Mouse (Mus musculus) liver, embryonic 14.5 days (tissue): ENCODE measurements at regions not wholly inside any gene's neighbourhood (a gene's known extent, or its start where the extent isn't known, plus 50 kb on each side); places are given as distances from the start of the nearest gene placed in this dataset.

Experiments
- ATAC-seq: fragments of 200-750 bp; cut with Nextera tagmentation; 2 replicates; pipeline ENCODE4 v1.8.0; 2017; ENCODE audit warnings: moderate number of reproducible peaks, mild to moderate bottlenecking, moderate library complexity; ENCODE audit not compliant: insufficient read depth
- DNase-seq, 3 experiments: peaks; one replicate each; pipeline ENCODE4 v3.0.0-alpha.2; 2012 to 2013; ENCODE audit warnings: low read depth in 3 of 3, low spot score in 3 of 3
- H3K27ac ChIP-seq: fragments of 300-500 bp; sonication (generic); 2 replicates; pipeline ENCODE4 v1.5.1; 2014; ENCODE audit warnings: moderate library complexity, mild to moderate bottlenecking, control low read depth, inconsistent platforms
- H3K27me3 ChIP-seq: fragments of 300-500 bp; sonication (generic); 2 replicates; pipeline ENCODE4 v1.6.1; 2014; ENCODE audit warnings: mild to moderate bottlenecking, low read length, moderate library complexity; ENCODE audit not compliant: control insufficient read depth, insufficient read depth
- H3K36me3 ChIP-seq: fragments of 300-500 bp; sonication (generic); replicated peaks from 2 replicates; pipeline ENCODE4 v1.6.1; 2014; ENCODE audit warnings: low read depth; ENCODE audit not compliant: control insufficient read depth, insufficient read depth
- H3K4me1 ChIP-seq, 2 experiments: fragments of 200-500 bp in 1 of 2; fragments of 300-500 bp in 1 of 2; sonication (generic) in 1 of 2; replicated peaks; 2 replicates each; pipeline ENCODE4 v1.6.1; 2012 to 2014; ENCODE audit warnings: antibody characterized with exemption in 1 of 2, inconsistent platforms in 1 of 2, low read length in 1 of 2; ENCODE audit not compliant: control insufficient read depth in 2 of 2, insufficient read depth in 2 of 2
- H3K4me2 ChIP-seq: fragments of 300-500 bp; sonication (generic); 2 replicates; pipeline ENCODE4 v1.6.1; 2014; ENCODE audit warnings: low read depth, mild to moderate bottlenecking, control low read depth, moderate library complexity
- H3K4me3 ChIP-seq, 2 experiments: fragments of 200-500 bp in 1 of 2; fragments of 300-500 bp in 1 of 2; sonication (generic) in 1 of 2; 2 replicates each; pipeline ENCODE4 v1.5.1; 2012 to 2014; ENCODE audit warnings: low read depth in 2 of 2, low read length in 2 of 2, mild to moderate bottlenecking in 2 of 2, control low read depth in 1 of 2, inconsistent platforms in 1 of 2, moderate library complexity in 1 of 2; ENCODE audit not compliant: insufficient read depth in 1 of 2
- H3K9ac ChIP-seq: fragments of 300-500 bp; sonication (generic); replicated peaks from 2 replicates; pipeline ENCODE4 v1.6.1; 2014; ENCODE audit warnings: mild to moderate bottlenecking, control low read depth, moderate library complexity
- H3K9me3 ChIP-seq: fragments of 300-500 bp; sonication (generic); 2 replicates; pipeline ENCODE4 v1.6.1; 2016; ENCODE audit warnings: low read length, mixed read lengths; ENCODE audit not compliant: control insufficient read depth
- CTCF ChIP-seq: IDR thresholded peaks from 2 replicates; pipeline ENCODE4 v1.5.1; 2016; ENCODE audit warnings: antibody characterized with exemption, low read depth, control low read depth
- EP300 ChIP-seq: IDR thresholded peaks from 2 replicates; pipeline ENCODE4 v1.6.1; 2016; ENCODE audit warnings: antibody characterized with exemption, low read depth
- WGBS: fragments of 180-500 bp; shearing (Covaris S2); extraction: QIAGEN DNeasy Blood & Tissue Kit; methylation state at CpG from one replicate; pipeline ENCODE4 v1.1.7; 2014; ENCODE audit not compliant: insufficient replicate concordance; 5-methylcytosine and 5-hydroxymethylcytosine counted together

DNA sequence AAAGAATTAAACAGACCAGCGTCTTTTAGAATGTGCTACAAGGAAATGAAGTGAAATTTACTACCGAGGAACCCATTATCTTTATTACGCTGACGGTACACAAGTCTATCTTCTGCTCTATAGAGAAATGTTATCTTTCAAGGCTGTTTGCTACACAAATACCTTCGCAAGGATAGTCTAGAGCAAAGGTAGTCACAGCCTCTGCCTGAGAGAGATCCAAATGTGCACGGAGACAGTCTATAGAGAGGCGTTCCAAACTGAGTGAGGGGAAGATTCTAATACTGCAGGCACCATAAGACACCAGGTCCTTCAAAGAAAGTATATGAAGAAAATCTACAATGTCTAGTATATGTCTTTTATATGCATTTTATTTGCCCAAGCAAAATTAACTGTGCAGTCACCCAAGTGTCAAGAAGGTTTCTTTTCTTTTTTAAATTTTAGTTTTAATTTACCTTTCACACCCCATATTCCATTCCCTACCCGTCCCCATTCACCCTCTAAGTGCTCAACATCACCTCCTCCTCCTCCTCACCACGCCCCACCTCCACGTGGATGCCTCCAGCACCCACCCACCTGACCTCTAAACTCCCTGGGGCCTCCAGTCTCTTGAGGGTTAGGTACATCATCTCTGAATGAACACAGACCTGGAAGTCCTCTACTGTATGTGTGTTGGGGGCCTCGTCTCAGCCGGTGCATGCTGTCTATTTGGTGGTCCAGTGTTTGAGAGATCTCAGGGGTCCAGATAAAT is 99.7 kb upstream of the Pde3a start:
- Histone ChIP-seq H3K27ac (no peak overlapping the region), H3K36me3 (no peaks in the 10 kb centered on the region), H3K4me3 (no peak overlapping the region), H3K4me2 (no peak overlapping the region), H3K27me3 (no peaks in the 10 kb centered on the region), H3K9ac (no peak overlapping the region), H3K4me1 (no peaks in the 10 kb centered on the region), H3K9me3 (no peaks in the 10 kb centered on the region)
- WGBS, result 57% methylated on average over 12 of the region's 12 CpGs
- DNase-seq (no peak), ATAC-seq (no peak)
- TF ChIP-seq CTCF (no peak), EP300 (no peak)

DNA sequence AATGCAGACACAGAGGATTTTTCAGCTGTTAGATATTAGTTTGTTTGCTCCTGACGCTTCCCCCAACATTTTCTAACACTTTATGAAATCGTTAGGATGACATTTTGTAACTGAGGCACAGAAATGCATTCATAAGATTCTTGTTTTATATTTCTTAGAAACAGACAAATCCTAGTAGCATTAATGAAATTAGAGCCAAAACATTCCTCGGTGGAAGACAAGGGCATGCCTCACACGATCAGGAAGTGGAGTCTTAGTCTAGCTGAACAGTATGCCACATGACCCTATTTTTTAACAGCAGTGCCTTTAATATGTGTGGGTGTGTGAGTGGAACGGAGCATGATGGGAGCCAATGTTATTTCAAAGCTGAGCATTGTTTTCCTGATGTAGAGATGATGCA is 89.7 kb upstream of the Pde3a start:
- Histone ChIP-seq H3K27me3 (no peaks in the 10 kb centered on the region), H3K27ac (no peak overlapping the region), H3K9ac (no peak overlapping the region), H3K36me3 (no peaks in the 10 kb centered on the region), H3K9me3 (no peaks in the 10 kb centered on the region), H3K4me1 (no peaks in the 10 kb centered on the region), H3K4me3 (no peak overlapping the region), H3K4me2 (no peak overlapping the region)
- WGBS, result 53% methylated on average over 5 of the region's 5 CpGs
- TF ChIP-seq EP300 (no peak), CTCF (no peak)
- DNase-seq (no peak), ATAC-seq (no peak)

DNA sequence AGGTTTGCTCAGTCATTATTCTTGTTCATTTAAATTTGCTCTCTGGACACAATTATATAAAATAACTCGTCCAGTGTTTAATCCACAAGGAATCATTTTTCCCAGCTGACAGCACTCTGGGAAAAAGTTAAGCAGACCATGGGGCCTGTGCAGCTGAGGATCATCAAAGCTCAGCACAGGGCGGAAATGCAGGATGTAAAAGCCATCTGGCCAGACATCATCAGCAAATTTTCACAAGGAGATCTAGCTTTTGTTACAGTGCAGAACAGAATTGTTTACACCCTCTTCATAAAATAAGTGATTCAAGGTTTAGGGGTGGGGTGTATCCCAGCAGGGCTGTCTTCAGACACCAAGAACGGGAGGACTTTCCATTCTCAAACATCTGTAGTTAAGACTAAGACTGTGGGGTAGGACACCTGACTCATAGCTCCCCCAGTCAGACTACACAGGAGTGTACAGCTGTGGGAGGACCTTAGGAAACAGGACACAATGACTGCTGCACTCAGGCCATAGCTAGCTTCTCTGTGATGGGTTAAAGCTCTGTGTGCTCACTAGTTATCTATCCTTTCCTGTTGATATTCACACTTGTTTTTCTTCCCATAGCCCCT is 87.3 kb upstream of the Pde3a start:
- ATAC-seq (no peak), DNase-seq (no peak)
- Histone ChIP-seq H3K4me1 (no peaks in the 10 kb centered on the region), H3K4me2 (no peak overlapping the region), H3K27me3 (no peaks in the 10 kb centered on the region), H3K9ac (no peak overlapping the region), H3K9me3 (no peaks in the 10 kb centered on the region), H3K27ac (no peak overlapping the region), H3K4me3 (no peak overlapping the region), H3K36me3 (no peaks in the 10 kb centered on the region)
- TF ChIP-seq EP300 (no peak), CTCF (no peak)
- WGBS, result 64% methylated on average over 3 of the region's 3 CpGs

DNA sequence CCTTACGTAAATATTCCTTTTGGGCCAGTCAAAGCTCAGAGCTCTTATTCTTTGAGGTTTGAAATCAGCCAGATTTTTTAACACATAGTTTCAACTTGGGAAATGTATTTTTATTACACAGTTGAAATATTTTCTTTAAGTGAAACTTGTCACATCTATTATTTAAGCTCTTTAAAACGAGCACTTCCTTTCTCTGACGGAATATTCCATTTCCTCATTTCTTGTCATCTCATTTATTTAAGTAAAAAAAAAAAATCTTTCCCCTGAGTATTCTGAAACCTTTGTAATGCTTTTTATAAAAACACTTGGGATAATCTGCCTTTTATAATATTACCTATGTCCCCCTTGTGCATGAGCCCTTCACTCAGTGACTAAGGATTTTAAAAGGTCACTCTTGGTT is 81.8 kb upstream of the Pde3a start:
- no peak for DNase-seq
- 49% methylated on average over 3 of the region's 3 CpGs for WGBS
- TF ChIP-seq EP300, result no peak
- TF ChIP-seq CTCF, result no peak

DNA sequence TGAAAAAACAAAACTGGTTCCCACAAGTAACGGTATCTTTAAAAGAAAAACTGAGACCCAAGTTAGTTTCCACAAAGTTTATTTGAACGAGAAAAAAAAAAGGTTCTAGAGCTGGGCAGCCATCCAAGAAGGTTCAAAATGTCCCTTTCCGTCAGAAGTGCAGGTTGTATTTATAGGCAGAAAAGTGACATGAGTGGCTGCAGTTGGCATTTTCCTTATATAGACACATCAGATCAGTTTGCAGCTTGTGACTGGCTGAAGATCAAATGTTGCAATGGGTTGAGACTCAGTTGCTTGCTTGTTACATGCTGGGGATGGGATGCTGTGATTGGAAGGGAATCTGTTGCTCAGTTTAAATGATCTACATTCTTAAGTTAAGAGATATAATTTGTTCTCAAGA is 80.7 kb upstream of the Pde3a start:
- no peaks in the 10 kb centered on the region for H3K27me3 ChIP-seq
- H3K4me2 ChIP-seq, result no peak overlapping the region
- no peak overlapping the region for H3K9ac ChIP-seq
- H3K9me3 ChIP-seq, result no peaks in the 10 kb centered on the region
- H3K27ac ChIP-seq, result no peak overlapping the region
- DNase-seq, result no peak
- H3K36me3 ChIP-seq, result no peaks in the 10 kb centered on the region
- no peak for ATAC-seq
- no peaks in the 10 kb centered on the region for H3K4me1 ChIP-seq
- H3K4me3 ChIP-seq, result no peak overlapping the region
- WGBS, result 52% methylated on average over 3 of the region's 3 CpGs
- TF ChIP-seq CTCF, result no peak
- no peak for TF ChIP-seq EP300

More for the DNA sequence above, 81.8 kb upstream of the Pde3a start:
- Histone ChIP-seq H3K36me3 (no peaks in the 10 kb centered on the region), H3K27ac (no peak overlapping the region), H3K4me2 (no peak overlapping the region), H3K4me3 (no peak overlapping the region), H3K9ac (no peak overlapping the region), H3K27me3 (no peaks in the 10 kb centered on the region), H3K9me3 (no peaks in the 10 kb centered on the region), H3K4me1 (no peaks in the 10 kb centered on the region)
- no peak for ATAC-seq
